Mouse (Mus musculus): Measurements from ENCODE around the gene Gm11437.

- no peak for TF ChIP-seq POLR2A (IDR thresholded peaks at IDR 0.05; ENCODE audit: low read depth, low read length)
- TF ChIP-seq CTCF (IDR thresholded peaks at IDR 0.05; ENCODE audit: extremely low read depth, insufficient read length, insufficient replicate concordance, low read depth, low read length): no peak
Observed at GRCm38 (mm10) chr11:84205776-84206175, 38.5 kb upstream of the Gm11437 start.

Data from small intestine, adult 2 months (tissue).